Mouse (Mus musculus) testis, postnatal 14 days (tissue): ENCODE results near the gene Galnt15.

Source experiments
- DNase-seq: peaks from one replicate; pipeline ENCODE4 v3.0.0; 2021; ENCODE audit warnings: low spot score

The Galnt15 gene

DNA sequence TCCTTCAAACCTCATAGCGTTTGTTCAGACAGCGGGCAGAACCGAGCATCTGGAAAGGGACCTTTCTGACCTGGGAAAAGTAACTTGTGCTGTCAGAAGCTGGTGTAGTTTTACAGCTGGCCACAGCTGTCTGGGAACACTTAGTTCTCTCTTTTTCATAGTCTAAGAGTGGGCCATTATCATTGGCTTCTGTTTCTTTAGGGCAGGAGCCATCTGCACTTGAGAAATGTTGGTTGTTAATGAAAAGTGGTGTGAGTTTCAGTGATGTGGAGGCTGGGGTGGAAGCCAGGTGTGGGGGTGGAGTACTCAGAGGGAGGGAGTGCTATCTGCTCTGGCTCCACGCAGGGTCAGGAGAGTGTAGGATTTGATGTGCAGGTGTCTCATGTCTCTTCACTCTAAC is 62.3 kb downstream of the Galnt15 start:
- DNase-seq = no peak

DNA sequence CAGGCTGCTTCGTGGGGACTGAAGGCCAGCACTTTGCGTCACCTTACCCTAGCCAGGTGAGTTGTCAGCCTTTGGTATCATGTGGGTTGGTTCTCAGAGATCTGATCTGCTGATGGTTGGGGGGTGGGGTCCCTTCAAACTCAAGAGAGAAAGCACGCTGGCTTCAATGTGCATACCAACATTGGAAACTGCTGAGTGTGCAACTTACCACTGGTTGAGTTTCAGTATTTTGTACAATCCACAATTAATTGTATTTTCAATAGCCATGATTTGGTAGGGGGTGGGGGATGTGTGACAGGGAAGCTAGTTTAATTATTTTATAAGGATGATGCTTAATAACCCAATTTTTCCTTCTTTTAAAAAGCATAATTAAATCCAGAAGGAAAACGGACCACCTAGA is 62.9 kb downstream of the Galnt15 start:
- DNase-seq = no peak

DNA sequence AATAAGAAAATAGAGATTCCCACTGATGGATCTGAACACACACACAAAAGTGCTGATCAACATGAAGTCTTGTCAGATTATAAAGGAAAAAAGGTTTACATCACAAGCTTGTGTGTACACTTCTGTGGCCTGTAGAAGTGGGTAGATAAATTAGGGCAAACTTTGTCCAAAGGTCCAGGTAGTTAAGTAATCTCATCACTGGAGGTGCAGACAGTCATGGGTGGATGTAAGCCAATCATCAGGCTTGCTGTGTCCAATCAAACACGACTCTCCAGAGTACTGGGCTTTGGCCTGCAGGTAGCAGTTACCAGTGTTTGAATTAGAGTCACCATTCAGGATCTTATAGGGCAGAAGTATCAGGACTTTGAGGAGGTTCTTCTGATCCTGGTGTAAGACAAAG is 64.2 kb downstream of the Galnt15 start:
- DNase-seq = no peak

DNA sequence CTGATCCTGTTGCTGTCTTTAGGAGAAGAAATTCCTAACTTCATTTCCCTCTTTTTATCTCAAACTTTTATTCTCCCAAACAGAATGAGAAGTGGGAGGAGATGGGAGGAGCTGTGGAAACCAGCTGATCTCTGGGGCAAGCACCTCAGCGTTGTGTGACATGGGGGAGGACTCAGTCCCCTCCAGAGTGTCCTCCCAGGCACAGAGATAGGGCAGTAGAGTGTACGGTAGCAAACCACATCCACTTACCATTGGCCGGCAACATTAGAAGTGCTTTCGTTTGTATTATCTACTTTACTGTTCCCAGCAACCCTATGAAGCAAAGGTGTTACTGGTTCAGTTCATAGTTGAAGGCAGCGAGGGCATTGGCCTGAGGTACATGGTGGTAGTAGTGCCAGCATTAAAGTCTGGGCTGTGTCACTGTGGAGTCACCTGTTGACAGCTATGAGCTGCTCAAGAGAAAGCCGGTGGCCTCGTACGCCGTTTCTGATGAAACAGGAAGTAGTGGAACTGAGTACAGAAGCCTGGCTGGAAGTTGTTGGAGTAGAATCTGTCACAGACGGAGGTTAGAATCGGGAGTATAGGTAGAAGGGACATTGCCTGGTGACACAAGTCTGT is 64.8 kb downstream of the Galnt15 start:
- DNase-seq = no peak

DNA sequence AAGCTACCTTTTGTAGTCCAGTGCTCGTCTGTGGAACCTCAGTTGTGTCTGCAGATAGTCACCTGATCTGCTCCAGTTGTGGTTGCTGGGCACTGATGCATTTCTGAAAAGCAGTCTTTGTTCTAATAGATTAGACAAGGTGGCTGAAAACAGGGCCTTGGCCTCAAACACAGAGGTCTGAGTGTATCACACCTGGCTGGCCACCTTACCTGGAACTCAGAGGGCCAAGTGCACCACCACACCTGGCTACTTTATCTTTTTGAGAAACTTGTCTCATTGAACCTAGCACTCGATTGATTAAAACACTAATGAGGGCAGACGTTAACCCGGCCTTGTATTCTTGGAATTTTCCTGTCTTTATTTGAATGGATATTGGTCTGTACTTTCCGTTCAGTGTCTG is 66.9 kb downstream of the Galnt15 start:
- DNase-seq = no peak

DNA sequence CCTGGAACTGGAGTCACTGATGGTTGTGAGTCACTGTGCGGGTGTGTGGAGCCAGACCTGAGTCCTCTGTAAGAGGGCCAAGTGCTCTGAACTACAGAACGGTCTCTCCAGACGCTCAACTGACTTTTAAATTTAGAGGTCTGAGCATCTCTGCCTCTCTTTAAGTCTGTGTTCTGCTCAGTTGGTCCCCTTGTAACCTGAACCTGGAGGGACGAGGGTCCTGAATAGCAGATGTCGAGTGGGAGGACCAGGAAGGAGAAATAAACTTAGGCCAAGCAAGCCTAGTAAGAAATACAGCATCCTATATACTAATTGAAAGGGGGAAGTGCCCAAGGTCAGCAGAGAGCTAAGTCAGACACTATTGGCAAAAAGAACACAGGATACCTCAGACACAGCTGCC is 68.0 kb downstream of the Galnt15 start:
- DNase-seq = no peak

DNA sequence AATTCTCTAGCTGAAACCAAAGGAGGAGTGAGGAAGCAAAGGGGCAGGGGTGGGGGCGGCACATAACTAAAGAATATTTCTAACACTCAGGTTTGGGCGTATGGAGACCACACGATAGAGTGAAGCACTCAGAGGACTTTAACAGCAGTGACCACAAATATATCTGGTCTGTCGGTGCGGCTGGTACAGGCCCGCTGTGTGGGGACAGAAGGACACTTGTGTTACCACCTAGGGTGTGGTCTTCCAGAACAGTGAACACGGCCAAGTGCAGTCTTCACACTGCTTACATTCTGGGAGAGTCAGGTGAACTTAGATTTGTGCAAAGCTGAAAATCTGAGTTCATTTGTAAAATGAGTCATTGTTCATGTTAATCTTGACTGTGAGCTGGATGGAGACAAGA is 68.9 kb downstream of the Galnt15 start:
- no peak for DNase-seq

DNA sequence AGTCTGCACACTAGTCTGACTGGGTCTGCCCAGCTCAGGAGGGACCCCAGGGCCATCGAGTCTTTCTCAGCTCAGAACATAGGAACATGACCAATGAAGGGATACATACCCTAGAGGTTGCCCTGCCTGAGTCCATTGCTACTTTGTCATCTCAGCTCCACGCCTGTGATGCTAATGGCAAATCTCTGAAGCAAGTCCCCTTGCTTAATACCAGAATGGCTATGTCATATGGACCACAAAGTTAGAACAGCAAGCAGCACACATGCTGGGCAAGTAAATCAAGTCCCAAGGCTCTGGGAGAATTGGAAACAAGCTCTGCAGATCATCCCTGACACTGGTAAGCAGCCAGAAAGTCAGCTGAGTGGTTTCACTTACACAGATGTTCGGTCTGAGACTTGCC is 70.2 kb downstream of the Galnt15 start:
- no peak for DNase-seq

DNA sequence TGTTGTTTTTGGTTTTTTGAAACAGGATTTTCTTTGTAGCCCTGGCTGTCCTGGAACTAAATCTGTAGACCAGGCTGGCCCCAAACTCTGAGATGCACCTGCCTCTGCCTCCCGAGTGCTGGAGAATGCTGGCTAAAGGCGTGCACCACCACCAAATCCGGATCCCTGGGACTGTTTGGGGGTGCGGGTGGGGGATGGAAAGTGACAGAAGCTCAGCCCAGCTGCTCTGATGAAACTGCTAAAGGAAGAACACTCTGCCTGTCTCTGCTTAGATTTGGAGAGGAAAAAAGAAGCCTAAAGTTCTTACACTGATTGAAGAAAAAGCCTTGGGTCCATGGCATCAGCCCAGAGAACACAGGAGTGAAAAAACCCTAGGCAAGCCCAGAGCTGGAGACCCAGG is 74.8 kb downstream of the Galnt15 start:
- DNase-seq = no peak

DNA sequence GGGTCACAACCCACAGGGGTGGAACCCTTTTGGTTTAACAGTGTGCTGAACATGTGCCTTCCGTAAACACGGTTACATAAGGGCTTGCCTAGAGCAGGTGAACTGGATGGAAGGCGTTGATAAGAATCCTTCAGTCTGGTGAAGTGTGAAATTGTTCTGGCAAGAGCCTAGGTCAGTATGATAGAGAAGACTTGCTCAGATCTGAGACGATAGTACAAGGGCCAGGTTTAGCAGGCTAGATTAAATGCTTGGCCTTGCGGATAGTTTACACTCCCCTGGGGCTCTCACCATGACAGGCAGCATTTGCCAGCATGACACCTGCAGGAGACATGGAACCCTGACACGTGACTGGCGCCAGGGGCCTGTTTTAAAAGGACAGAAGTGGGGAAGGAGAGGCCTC is 76.9 kb downstream of the Galnt15 start:
- DNase-seq = no peak

DNA sequence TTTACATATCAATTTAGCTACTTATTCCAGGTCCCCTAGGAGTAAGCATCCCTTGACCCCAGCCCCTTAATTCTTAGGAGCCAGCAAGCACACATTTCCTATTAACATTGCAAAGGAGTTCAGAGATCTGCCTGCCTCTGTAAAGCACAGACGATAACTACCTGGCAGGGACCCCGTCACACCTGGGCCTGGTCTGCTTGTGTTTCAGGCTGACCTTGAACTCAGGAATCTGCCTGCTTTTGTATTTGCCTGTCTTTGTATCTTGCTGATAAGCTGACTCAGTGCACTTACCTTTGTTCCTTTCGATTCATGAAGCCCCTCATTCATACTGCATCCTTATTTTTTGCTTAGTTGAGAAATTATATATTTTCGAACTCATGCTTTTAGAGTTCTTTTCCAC is 78.1 kb downstream of the Galnt15 start:
- DNase-seq = no peak
